Mouse (Mus musculus) telencephalon, adult 2 months (tissue): Measurements from ENCODE around the gene Fig4.

ENCODE experiments used
- DNase-seq: peaks from one replicate; pipeline ENCODE4 v3.0.0-alpha.2; 2011; ENCODE audit warnings: low read depth, low spot score

The Fig4 gene

GRCm38 (mm10) chr10:41146141-41146540 is 156.9 kb downstream of the Fig4 start:
- DNase-seq = peak; percentile 44
